Mouse (Mus musculus) ovary, postnatal 10 days (tissue): ENCODE results near the gene Ints5.

ENCODE experiments used
- DNase-seq: peaks from one replicate; pipeline ENCODE4 v3.0.0; 2022; ENCODE audit warnings: low spot score

Ints5 gene

DNA sequence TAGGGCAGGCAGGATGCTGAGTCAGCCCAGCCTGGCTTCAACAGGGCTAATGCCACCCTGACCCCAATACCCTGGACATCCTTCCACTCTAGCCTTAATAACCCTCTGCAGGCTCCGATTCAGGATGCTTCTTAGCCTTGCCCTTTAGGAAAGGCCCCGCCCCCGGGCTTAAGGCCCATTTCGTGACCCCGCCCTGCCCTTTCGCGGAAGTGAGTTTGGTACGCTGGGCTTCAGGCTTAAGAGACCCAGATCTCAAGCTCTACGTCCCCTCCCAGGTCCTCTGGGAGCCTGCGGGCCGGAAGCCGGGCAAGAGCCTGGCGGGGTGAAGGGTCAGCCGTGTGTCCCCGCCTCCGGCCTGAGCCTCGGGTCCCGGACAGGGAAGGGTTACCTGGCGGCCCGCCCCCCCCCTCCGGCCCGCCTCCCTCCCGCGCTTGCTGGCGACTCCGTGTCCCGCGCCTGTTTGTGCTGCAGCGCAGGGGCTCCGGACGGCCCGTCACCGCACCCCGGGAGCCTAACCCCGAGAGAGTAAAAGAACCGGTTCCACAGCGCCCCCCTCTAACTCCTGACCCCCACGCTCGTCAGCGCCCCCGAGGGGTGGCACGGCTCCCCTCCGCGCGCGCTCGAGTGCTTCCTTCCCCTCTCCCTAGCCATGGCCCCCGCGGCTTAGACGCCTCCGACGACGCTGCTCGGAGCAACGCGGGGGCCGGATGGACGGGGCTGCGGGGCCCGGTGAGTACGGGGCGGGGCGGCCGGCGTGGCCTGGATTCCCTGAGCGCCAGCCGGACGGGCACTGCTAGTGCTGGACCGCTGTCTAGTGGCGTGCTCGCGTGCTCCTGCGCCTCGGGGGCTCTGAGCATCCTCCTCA is 36.7 kb downstream of the Ints5 start, which contains the start of the genes Rom1 and Eml3:
Rom1 (minus strand) TSS at position 133 of the 865 bp plus-strand sequence.
Eml3 (plus strand) TSS at position 329 of the 865 bp plus-strand sequence.
- peak; percentile 80 for DNase-seq

DNA sequence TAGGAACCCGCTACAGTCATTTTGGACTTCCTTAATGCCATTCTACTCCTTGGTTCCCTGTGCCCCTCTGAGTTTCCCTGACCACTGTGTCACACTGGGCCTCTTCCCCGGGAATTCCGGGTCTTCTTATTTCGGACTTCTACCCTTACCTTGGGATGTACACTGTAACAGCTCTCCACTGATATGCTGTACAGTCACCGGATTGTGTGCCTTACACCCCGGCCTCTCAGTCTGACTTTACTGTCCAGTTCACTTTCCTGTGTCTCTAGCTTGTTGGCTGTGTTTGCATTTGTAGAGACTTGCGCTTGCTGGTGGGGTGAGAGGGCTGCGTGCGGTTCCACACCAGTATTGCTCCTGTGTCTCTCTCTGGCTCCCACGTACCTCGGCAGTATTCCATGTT is 37.3 kb downstream of the Ints5 start:
- no peak for DNase-seq

DNA sequence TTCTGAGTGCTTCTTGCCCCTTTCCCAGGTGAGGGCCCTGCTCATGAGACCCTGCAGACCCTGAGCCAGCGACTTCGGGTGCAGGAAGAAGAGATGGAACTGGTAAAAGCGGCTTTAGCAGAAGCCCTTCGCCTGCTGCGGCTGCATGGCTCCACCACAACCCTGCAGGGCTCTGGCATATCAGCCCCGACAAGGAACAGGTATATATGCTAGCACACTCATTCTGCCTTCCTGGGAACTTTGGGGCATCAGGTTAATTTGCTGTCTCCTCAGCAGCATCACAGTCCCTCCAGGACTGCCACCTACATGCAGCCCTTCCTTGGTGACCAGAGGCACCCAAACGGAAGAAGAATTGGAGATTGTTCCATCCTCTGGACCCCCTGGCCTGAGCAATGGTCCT is 38.0 kb downstream of the Ints5 start:
- no peak for DNase-seq

DNA sequence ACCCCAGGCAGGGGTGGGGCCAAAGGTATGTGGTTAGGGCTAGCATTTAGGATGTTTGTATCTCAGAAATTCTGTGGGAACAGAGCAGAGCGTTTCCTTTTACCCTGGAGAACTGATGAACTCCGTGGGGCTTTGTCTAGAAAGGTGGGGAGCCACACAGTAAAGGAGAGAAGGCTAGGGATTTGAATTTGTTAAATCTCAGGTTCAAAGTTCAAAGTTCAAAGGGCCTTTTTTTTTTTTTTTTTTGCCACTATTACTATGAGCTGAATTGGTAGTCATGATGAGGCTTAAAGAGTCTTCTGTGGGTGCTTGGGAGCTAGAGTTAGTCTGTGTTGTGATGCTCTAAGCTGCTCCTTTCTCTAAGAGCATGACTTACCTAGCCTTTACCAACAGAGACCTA is 43.9 kb downstream of the Ints5 start:
- DNase-seq = no peak

GRCm38 (mm10) chr19:8940526-8941133 is 47.8 kb downstream of the Ints5 start:
- no peak for DNase-seq

- no peak for DNase-seq
These were observed 48.3 kb downstream of the Ints5 start for GRCm38 (mm10) chr19:8941136-8941514.

GRCm38 (mm10) chr19:8941515-8942217 is 48.9 kb downstream of the Ints5 start, which contains the start of gene Mta2:
TSS of gene Mta2 (plus strand) at chr19:8941875.
- DNase-seq = peak; percentile 92

- peak; percentile 27 for DNase-seq
These were observed 49.6 kb downstream of the Ints5 start for GRCm38 (mm10) chr19:8942276-8942964.

DNA sequence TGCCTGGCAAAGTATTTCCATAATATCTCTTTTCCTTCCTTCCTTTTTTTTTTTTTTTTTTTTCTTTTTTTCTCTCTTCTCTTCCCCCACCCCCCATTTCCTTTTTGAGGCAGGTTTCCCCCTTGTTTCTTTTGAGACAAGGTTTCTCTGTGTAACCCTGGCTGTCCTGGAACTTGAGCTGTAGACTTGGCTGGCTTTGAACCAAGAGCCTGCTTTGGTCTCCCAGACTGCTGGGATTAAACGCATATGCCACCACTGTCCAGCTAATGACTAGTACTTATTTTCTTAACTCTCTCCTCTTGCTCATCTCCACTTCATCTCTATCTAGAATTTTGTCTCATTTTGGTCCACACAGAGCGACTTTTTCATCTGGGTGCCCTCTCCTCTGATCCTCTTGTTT is 50.2 kb downstream of the Ints5 start:
- no peak for DNase-seq

DNA sequence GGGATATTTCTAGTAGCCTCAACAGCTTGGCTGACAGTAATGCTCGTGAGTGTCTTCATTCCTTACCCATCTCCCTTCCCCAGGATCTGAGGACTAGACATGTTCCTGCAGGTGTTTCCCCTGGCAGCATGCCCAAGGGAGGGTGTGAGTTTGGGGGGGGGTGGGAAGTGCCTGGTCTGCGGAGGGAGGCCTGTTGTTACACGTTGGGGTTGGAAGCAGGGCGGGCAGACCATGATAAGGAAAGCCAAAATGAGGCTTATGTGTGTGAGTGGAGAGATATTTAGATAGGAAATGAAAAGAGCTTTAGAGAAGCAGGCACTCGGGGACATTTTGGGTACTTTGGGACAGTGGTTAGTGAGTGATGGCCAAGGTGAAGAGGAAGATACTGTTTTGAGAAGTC is 51.3 kb downstream of the Ints5 start:
- DNase-seq = no peak

DNA sequence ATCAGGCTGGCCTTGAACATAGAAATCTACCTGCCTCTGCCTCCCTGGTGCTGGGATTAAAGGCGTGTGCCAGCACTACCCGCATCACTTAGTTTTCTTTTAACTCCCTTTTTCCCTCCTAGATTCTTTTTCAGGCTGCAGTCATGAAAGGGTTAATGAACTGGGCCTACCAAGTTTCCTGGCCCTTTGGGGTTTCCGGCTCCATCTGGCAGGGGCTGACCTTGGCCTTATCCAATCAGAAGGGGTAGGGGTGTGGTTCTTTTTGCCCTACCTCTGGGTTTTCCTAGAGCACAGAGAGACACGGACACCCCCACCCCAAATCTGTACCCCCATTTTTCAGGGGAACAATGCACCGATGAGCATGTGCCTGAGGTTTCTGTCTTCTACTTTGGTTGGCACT is 51.9 kb downstream of the Ints5 start:
- peak; percentile 53 for DNase-seq

GRCm38 (mm10) chr19:8945251-8945650 is 52.4 kb downstream of the Ints5 start:
- DNase-seq = no peak

DNA sequence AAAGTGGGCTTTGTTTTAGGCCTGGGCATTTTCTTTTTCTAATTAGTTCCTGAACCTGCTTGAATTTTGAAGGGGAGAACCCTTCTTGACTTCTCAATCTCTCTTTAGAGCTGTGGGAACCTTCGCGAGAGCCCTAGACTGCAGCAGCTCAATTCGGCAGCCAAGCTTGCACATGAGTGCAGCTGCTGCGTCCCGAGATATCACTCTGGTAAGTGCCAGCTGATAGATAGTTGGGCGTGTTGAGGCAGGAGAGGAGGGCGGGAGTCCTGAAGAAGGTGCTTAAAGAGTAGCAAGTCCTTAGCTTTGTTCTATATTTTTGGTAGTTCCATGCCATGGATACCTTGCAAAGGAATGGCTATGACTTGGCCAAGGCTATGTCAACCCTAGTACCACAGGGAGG is 54.1 kb downstream of the Ints5 start:
- no peak for DNase-seq
